Mouse (Mus musculus): ENCODE data around the gene Sprr2d. TPM values are rescaled to one million over a fixed set of nuclear protein-coding genes. Genes with fewer than 3 reads are reported as not detected.

Gene Sprr2d
- total RNA-seq (2021), result not detected
- long read RNA-seq, experiment 1, result 0 reads
- long read RNA-seq, experiment 2, result 0 reads

GRCm38 (mm10) chr3:92338840-92339239 is at the start of gene Sprr2d:
Sprr2d (plus strand) TSS chr3:92339140.
- intact Hi-C loops (cut with DNase I; ENCODE audit: low total_unique reads), result no loop called here
- no peak for DNase-seq

GRCm38 (mm10) chr3:92307406-92307805 is 31.5 kb upstream of the Sprr2d start:
- no peak for DNase-seq
- intact Hi-C loops (cut with DNase I; ENCODE audit: low total_unique reads), result no loop called here

GRCm38 (mm10) chr3:92316320-92316719 is 22.6 kb upstream of the Sprr2d start, which contains the start of gene Sprr2b:
Sprr2b (plus strand) TSS chr3:92316620.
- DNase-seq, result no peak
- intact Hi-C loops (cut with DNase I; ENCODE audit: low total_unique reads), result no loop called here

- intact Hi-C loops (cut with DNase I; ENCODE audit: low total_unique reads), result no loop called here
- no peak for DNase-seq
These were observed 21.6 kb upstream of the Sprr2d start for GRCm38 (mm10) chr3:92317384-92317783.

- intact Hi-C loops (cut with DNase I; ENCODE audit: low total_unique reads), result no loop called here
- no peak for DNase-seq
These were observed 2.7 kb upstream of the Sprr2d start for GRCm38 (mm10) chr3:92336278-92336677.

GRCm38 (mm10) chr3:92351843-92352242 is 12.9 kb downstream of the Sprr2d start, which contains the start of gene Sprr2e:
Sprr2e (plus strand) TSS chr3:92352143.
- intact Hi-C loops (cut with DNase I; ENCODE audit: low total_unique reads), result no loop called here
- DNase-seq, result no peak

- no peak for DNase-seq
- intact Hi-C loops (cut with DNase I; ENCODE audit: low total_unique reads), result no loop called here
These were observed 22.7 kb downstream of the Sprr2d start for GRCm38 (mm10) chr3:92361619-92362018.

GRCm38 (mm10) chr3:92364887-92365286 is 25.9 kb downstream of the Sprr2d start, which contains the start of gene Sprr2f:
Sprr2f (plus strand) TSS chr3:92365187.
- intact Hi-C loops (cut with DNase I; ENCODE audit: low total_unique reads), result no loop called here
- DNase-seq, result no peak

- DNase-seq, result no peak
- intact Hi-C loops (cut with DNase I; ENCODE audit: low total_unique reads), result no loop called here
These were observed 34.7 kb downstream of the Sprr2d start for GRCm38 (mm10) chr3:92373613-92374012.

- intact Hi-C loops (cut with DNase I; ENCODE audit: low total_unique reads), result no loop called here
- no peak for DNase-seq
These were observed 46.4 kb downstream of the Sprr2d start, which contains the start of gene Sprr2h for GRCm38 (mm10) chr3:92385385-92385784. Sprr2h (plus strand) TSS chr3:92385685.

Other genes with a start within 250 kb of the Sprr2d start
- gene Prr9, start 215.2 kb upstream of the Sprr2d start, total RNA-seq (2021), result not detected
- not detected for gene Lelp1, start 196.4 kb upstream of the Sprr2d start, total RNA-seq (2021)
- not detected for gene Sprr2a1, start 123.3 kb upstream of the Sprr2d start, total RNA-seq (2021)
- gene Sprr2a2, start 123.2 kb upstream of the Sprr2d start, total RNA-seq (2021), result not detected
- gene Sprr2a3, start 53.7 kb upstream of the Sprr2d start, total RNA-seq (2021), result not detected
- not detected for gene Sprr2b, start 22.5 kb upstream of the Sprr2d start, total RNA-seq (2021)
- gene Sprr2e, start 13.0 kb downstream of the Sprr2d start, total RNA-seq (2021), result not detected
- gene Sprr2f, start 26.0 kb downstream of the Sprr2d start, total RNA-seq (2021), result not detected
- gene Sprr2h, start 46.5 kb downstream of the Sprr2d start, total RNA-seq (2021), result not detected
- not detected for gene Sprr2i, start 68.9 kb downstream of the Sprr2d start, total RNA-seq (2021)
- not detected for gene Sprr2j-ps, start 78.9 kb downstream of the Sprr2d start, total RNA-seq (2021)
- gene Gm9774, start 90.3 kb downstream of the Sprr2d start, total RNA-seq (2021), result 1 to 10 TPM; 2.7 to 3.8 TPM
- gene Sprr2k, start 93.4 kb downstream of the Sprr2d start, total RNA-seq (2021), result not detected
- gene Sprr1b, start 99.6 kb downstream of the Sprr2d start, total RNA-seq (2021), result not detected
- gene Sprr3, start 119.6 kb downstream of the Sprr2d start, total RNA-seq (2021), result not detected
- gene Sprr1a, start 146.8 kb downstream of the Sprr2d start, total RNA-seq (2021), result not detected
- gene Sprr4, start 161.4 kb downstream of the Sprr2d start, total RNA-seq (2021), result not detected
- not detected for gene 2310046K23Rik, start 195.4 kb downstream of the Sprr2d start, total RNA-seq (2021)
- gene Ivl, start 234.6 kb downstream of the Sprr2d start, total RNA-seq (2021), result not detected
- not detected for gene Smcp, start 249.9 kb downstream of the Sprr2d start, total RNA-seq (2021)